Mouse (Mus musculus) left cerebral cortex, postnatal 25 days (tissue): ENCODE data around the gene Fbxw11. TPM values are rescaled to one million over a fixed set of nuclear protein-coding genes. Genes with fewer than 3 reads are reported as not detected.
"Not testable (repeated sequence)": the region's sequence is repeated elsewhere in the genome, so short reads cannot be mapped to it uniquely, and the experiment has no call there.

Experiments
- DNase-seq, 2 experiments: peaks; one replicate each; pipeline ENCODE4 v3.0.0; 2022; ENCODE audit warnings: low spot score in 2 of 2, mixed read lengths in 1 of 2
- intact Hi-C: fragments of 180-260 bp; cut with DNase I; formaldehyde crosslinking; loops from one replicate; pipeline ENCODE4 v1.15.1; 2025
- total RNA-seq, 2 experiments: library from RNA; stranded (reverse); gene quantifications; 2 replicates each; pipeline ENCODE4 v1.2.3; 2021

Fbxw11 gene
- total RNA-seq, 2 experiments from 2014 or later: 120 to 127 TPM

DNA sequence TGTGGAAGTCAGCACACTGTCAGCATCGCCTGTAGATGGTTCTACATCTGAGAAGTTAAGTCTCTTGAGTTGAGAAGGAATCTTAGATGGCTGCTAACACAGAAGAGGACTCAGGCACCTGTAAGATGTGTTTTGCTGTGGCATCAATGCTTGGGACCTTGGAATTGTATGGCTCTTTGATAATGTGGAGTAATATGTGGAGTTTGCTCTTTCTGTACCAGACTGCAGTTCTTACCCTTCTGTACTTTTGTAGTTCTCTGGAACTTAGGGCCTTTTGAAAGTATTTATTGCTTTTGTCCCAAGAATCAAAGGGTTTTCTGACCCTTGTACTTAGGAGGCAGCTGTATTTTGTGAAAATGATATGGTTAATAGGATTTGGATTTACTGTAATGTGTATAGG, 9.2 kb downstream of the Fbxw11 start:
- no peak for DNase-seq
- intact Hi-C loops: no loop called here

- intact Hi-C loops: no loop called here
- peak in 1 of 2 experiments; percentile 78 for DNase-seq
These were observed 19.6 kb downstream of the Fbxw11 start for GRCm38 (mm10) chr11:32662082-32662656.

- intact Hi-C loops: no loop called here
- no peak for DNase-seq
These were observed 23.1 kb downstream of the Fbxw11 start for GRCm38 (mm10) chr11:32665639-32666038.

GRCm38 (mm10) chr11:32666983-32667382, 24.5 kb downstream of the Fbxw11 start:
- intact Hi-C loops: no loop called here
- peak in 1 of 2 experiments; percentile 57 for DNase-seq

DNA sequence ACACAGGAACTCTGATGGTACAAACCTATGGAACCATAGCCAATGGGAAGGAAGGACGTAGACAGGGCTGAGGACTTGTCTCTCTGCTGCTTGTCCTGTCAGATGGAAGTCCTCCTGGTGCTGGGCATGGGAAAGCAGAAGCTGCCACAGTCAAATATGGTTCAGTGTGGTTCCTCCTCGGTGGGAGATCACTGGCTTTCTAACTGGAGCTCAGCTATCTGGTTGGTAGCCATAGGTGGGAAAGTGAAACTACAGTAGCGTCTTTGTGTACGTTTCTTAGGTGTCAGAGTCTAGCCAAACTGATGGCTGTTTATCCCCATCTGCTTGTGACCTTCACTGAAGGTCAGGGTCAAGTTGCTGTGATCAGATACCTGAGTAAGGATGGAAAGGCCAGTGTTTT, 29.0 kb downstream of the Fbxw11 start:
- intact Hi-C loops: no loop called here

GRCm38 (mm10) chr11:32676777-32677176, 34.3 kb downstream of the Fbxw11 start:
- DNase-seq: peak; percentile 59 to 90
- intact Hi-C loops: no loop called here

More for the DNA sequence above, 29.0 kb downstream of the Fbxw11 start:
- no peak for DNase-seq

GRCm38 (mm10) chr11:32677811-32678210, 35.3 kb downstream of the Fbxw11 start:
- intact Hi-C loops: no loop called here
- no peak for DNase-seq

- DNase-seq, intact Hi-C loops: not testable (repeated sequence)
These were observed 36.6 kb downstream of the Fbxw11 start for GRCm38 (mm10) chr11:32679091-32679490.

GRCm38 (mm10) chr11:32680014-32680413, 37.5 kb downstream of the Fbxw11 start:
- no peak for DNase-seq
- intact Hi-C loops: no loop called here

- intact Hi-C loops: no loop called here
- DNase-seq: no peak
These were observed 38.8 kb downstream of the Fbxw11 start for GRCm38 (mm10) chr11:32681192-32681795.

DNA sequence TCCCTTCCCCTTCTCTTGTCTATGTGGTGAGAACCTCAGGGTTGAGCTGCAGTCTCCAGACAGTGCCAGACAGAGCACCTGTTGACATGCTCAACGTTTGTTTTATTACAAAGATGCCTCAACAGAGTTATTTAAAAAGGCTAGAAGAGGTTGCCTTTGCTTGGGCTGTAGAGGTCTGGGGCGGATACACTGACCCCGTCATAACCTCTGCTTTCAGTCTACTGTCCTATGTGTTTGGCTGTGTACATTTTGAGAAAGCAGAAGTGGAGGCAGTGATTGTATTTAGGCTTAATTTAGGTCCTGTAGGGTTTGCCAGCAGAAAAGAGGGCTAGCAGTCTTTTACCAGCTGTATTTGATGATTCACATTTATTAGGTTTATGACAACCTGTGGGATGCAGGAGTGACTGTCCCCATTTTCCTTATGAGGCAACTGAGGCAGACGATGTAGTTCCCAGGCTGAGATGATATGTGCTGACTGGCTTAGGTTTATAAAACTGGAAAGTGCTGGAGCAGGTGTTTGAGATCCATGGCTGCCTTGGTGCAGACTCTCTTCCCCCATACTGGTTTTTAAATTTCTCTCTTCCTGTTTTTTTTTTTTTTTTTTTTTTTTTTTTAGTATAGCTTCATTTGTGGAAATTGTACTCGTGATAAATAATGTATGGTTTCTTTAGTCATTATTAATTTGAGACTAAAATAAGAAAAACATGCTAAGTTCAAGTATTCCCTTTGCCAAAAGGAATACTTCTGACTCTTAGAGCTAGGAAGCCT, 40.0 kb downstream of the Fbxw11 start:
- DNase-seq: no peak
- intact Hi-C loops: no loop called here

GRCm38 (mm10) chr11:32684690-32685254, 42.2 kb downstream of the Fbxw11 start:
- intact Hi-C loops: no loop called here

DNA sequence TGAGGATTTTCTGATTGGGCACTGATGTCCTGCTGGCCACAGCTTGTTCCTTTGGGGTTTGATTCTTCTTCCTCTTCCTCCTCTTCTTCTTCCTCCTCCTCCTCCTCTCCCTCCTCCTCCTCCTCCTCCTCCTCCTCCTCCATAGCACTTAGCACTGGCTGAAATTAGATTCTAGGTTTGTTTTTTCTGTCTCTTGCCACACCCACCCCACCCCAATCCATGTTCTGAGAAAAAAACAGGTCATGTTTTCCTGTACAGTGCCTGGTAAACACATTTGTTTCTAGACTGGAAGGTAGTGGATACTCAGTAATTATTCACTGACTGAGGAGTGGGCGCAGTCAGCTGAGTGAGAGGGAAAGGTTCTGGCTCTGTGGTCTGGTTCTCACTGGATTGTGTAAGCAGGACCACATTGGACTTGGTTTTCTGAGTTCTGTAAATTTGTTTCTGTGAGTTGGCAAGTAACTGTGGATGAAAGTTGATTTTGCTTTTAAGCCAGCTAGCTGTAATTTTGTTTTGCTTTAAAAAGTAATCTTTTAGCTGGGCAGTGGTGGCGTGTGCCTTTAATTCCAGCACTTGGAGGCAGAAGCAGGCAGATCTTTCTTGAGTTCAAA, 45.8 kb downstream of the Fbxw11 start:
- intact Hi-C loops: no loop called here
- no peak for DNase-seq

More at GRCm38 (mm10) chr11:32684690-32685254, 42.2 kb downstream of the Fbxw11 start:
- DNase-seq: no peak

- intact Hi-C loops: no loop called here
- no peak for DNase-seq
These were observed 47.0 kb downstream of the Fbxw11 start for GRCm38 (mm10) chr11:32689510-32689909.

GRCm38 (mm10) chr11:32692834-32693233, 50.3 kb downstream of the Fbxw11 start:
- intact Hi-C loops: loop anchor here (5.0 kb wide), 1 partner anchor 51 kb away; the partner anchor contains the start of gene Fbxw11
- no peak for DNase-seq

DNA sequence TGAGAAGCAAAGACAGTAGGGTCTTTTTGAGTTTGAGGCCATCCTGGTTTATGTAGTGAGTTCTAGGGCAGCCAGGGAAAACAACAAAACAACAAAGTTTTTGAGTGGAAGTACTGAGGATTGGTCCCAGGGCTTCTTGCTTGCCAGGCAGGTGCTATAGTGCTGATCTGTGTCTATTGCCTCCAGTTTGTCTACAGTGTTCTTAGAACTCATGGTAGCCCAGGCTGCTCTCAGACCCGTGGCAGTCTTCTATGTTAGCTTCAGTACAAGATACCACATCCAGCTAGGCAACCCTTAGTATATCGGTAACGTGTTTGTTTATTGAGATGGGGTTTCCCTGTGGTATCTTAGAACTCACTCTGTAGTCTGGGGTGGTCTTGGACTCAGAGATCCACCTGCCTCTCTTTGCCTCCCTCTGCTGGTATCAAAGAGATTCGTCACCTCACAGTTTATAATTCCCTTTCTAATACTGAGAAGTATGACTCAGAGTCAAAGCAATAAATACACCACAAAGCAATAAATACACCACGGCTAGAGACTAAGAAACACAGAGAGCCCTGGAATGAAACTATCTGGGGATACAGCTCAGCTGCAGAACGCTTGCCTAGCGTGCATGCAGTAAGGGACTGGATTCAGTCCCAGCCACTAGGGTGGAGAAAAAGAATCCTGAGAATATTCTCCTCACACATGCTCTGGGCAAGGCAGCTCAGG, 51.1 kb downstream of the Fbxw11 start:
- intact Hi-C loops: loop anchor here (5.0 kb wide), 1 partner anchor 51 kb away; the partner anchor contains the start of gene Fbxw11
- peak; percentile 32 to 69 for DNase-seq

DNA sequence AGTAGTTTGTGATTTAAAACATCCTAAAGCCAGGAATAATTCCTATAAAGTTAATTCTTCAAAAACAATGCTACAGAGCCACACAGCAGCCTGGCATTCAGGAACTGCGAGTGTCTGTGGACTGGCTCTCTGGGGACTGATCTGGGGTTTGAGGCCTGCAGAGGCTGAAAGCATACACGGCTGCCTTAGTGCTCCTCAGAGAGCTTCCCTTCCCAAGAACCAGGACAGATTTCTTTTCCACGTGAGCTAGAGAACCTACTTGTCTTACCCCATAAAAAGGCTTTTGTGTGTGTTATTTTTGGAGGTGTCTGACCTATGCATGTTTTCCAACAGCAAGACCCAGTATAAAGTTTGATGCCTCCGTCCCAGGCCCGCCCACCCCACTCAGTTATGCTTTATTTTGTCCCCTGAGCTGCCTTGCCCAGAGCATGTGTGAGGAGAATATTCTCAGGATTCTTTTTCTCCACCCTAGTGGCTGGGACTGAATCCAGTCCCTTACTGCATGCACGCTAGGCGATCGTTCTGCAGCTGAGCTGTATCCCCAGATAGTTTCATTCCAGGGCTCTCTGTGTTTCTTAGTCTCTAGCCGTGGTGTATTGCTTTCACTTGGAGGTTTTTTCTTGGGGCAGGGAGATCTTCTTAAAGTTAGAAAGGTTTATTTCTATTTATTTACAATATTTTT, 51.9 kb downstream of the Fbxw11 start:
- intact Hi-C loops: loop anchor here (5.0 kb wide), 1 partner anchor 52 kb away; the partner anchor contains the start of gene Fbxw11
- peak in 1 of 2 experiments; percentile 46 for DNase-seq

GRCm38 (mm10) chr11:32696446-32697090, 54.0 kb downstream of the Fbxw11 start:
- no peak for DNase-seq
- intact Hi-C loops: no loop called here
